Mouse (Mus musculus) liver, adult 2 months (tissue): ENCODE measurements around the gene Pphln1.

Experiments used
- CTCF ChIP-seq: fragments of 200-500 bp; IDR thresholded peaks from 2 replicates; pipeline ENCODE4 v1.5.1; 2011; ENCODE audit warnings: low read depth, low read length, control low read depth
- POLR2A ChIP-seq: fragments of 200-500 bp; IDR thresholded peaks from 2 replicates; pipeline ENCODE4 v1.6.1; 2011; ENCODE audit warnings: low read length, control low read depth; ENCODE audit not compliant: insufficient read depth; ENCODE audit errors: extremely low read depth

GRCm38 (mm10) chr15:93381337-93381736, 16.8 kb upstream of the Pphln1 start:
- TF ChIP-seq CTCF (no peak), POLR2A (no peak)
